ENCODE assay signal across 7 mouse cellular contexts in genomic region chr13:43250653-43251052, GRCm38 (mm10). TPM values are rescaled to one million over a fixed set of nuclear protein-coding genes. Genes with fewer than 3 reads are reported as not detected.
DNase-seq lines count a peak whose midpoint lies in the region; ATAC-seq and TF ChIP-seq lines count a peak whose summit lies in the region.

No protein-coding gene starts in this region.

- TF ChIP-seq CTCF in E14TG2a.4 (conservative IDR thresholded peaks at IDR 0.05; ENCODE audit: low read length): no peak
- TF ChIP-seq CTCF in liver, embryonic 14.5 days (IDR thresholded peaks at IDR 0.05; ENCODE audit: low read depth): no peak
- no peak for TF ChIP-seq CTCF in small intestine, adult 2 months (IDR thresholded peaks at IDR 0.05; ENCODE audit: extremely low read depth, insufficient read length, insufficient replicate concordance, low read depth, low read length)

- peak overlapping the region; percentile 57 for H3K4me3 ChIP-seq in E14TG2a.4 (replicated peaks; ENCODE audit: low read length)
- no peak overlapping the region for H3K4me3 ChIP-seq in liver, embryonic 14.5 days (ENCODE audit: insufficient read depth in 1 of 2, low read depth in 2 of 2, low read length in 2 of 2)
- 0 out of 2 replicates have a peak overlapping the region, but pooled peaks have one; percentile 1 for H3K4me3 ChIP-seq in small intestine, adult 2 months (ENCODE audit: low read depth, low read length)

- TF ChIP-seq POLR2A in small intestine, adult 2 months (IDR thresholded peaks at IDR 0.05; ENCODE audit: low read depth, low read length): no peak

- H3K4me1 ChIP-seq in E14TG2a.4 (replicated peaks; ENCODE audit: low read depth, low read length): peaks cover 52% of the 10 kb centered on the region
- peaks cover 0 to 21% of the 10 kb centered on the region in 2 experiments; a peak in 3 of 4 replicates for H3K4me1 ChIP-seq in liver, embryonic 14.5 days (replicated peaks; ENCODE audit: control insufficient read depth in 2 of 2, insufficient read depth in 2 of 2, low read length in 1 of 2)
- H3K4me1 ChIP-seq in small intestine, adult 2 months (ENCODE audit: control insufficient read depth, insufficient read depth, insufficient read length, low read length): peaks cover 5% of the 10 kb centered on the region; the same call in 1 of the 2 replicates

- peaks cover 7% of the 10 kb centered on the region for H3K36me3 ChIP-seq in E14TG2a.4 (ENCODE audit: insufficient read depth, low read length)
- no peaks in the 10 kb centered on the region for H3K36me3 ChIP-seq in liver, embryonic 14.5 days (replicated peaks; ENCODE audit: control insufficient read depth, insufficient read depth, low read depth)
- no peaks in the 10 kb centered on the region for H3K36me3 ChIP-seq in small intestine, adult 2 months (ENCODE audit: control insufficient read depth, insufficient read depth, low read length)

- H3K9ac ChIP-seq in liver, embryonic 14.5 days (replicated peaks): no peak overlapping the region

- H3K4me2 ChIP-seq in liver, embryonic 14.5 days (ENCODE audit: low read depth): no peak overlapping the region; the same call in 1 of the 2 replicates

- no peaks in the 10 kb centered on the region for H3K9me3 ChIP-seq in E14TG2a.4 (ENCODE audit: low read length)
- no peaks in the 10 kb centered on the region for H3K9me3 ChIP-seq in liver, embryonic 14.5 days (ENCODE audit: control insufficient read depth, low read length)

- TF ChIP-seq EP300 in liver, embryonic 14.5 days (IDR thresholded peaks at IDR 0.05; ENCODE audit: low read depth): no peak

- peak; percentile 55 for ATAC-seq in liver, embryonic 14.5 days (ENCODE audit: insufficient read depth)

- 12% methylated on average over 6 of the region's 6 CpGs for WGBS in liver, embryonic 14.5 days (ENCODE audit: insufficient replicate concordance)
- WGBS in small intestine, adult 2 months: 49% methylated on average over 6 of the region's 6 CpGs

- peak; percentile 70 for DNase-seq in CD4-positive, CD25-positive, alpha-beta regulatory T cell, adult 2 months (ENCODE audit: low read depth, low spot score)
- no peak for DNase-seq in liver, embryonic 14.5 days (ENCODE audit: low read depth in 3 of 3, low spot score in 3 of 3)
- no peak for DNase-seq in cerebellum, postnatal 4 days (ENCODE audit: low spot score in 2 of 2)
- DNase-seq in cerebellum, adult 11-12 months: no peak
- no peak for DNase-seq in left cerebral cortex, adult 9 months (ENCODE audit: low spot score in 2 of 2)

- no peaks in the 10 kb centered on the region for H3K27me3 ChIP-seq in E14TG2a.4 (ENCODE audit: insufficient read depth, low read length)
- H3K27me3 ChIP-seq in liver, embryonic 14.5 days (ENCODE audit: control insufficient read depth, insufficient read depth, low read length): no peaks in the 10 kb centered on the region
- H3K27me3 ChIP-seq in small intestine, adult 2 months (ENCODE audit: control insufficient read depth, insufficient read depth, low read length): no peaks in the 10 kb centered on the region

- no peak overlapping the region for H3K27ac ChIP-seq in liver, embryonic 14.5 days
- no peak overlapping the region for H3K27ac ChIP-seq in small intestine, adult 2 months (ENCODE audit: insufficient read depth, low read depth, low read length)

RNA-seq across cellular contexts. Expression of gene Gfod1, which starts 53.3 kb away (rescaled TPM):
- 0.41 and 0.50 TPM in 2 replicates for polyA plus RNA-seq in liver, embryonic 14.5 days (2012; rRNA removed)
- 0.20 and 0.42 TPM in 2 replicates for polyA plus RNA-seq in liver, embryonic 14.5 days (2014; fragmentation: Nextera tagmentation; extraction: Ambion mirVana)
- polyA plus RNA-seq in small intestine, adult 2 months (2012; rRNA removed): 1.8 and 4.3 TPM in 2 replicates

Comparison
In these comparisons a context has a peak if more than half of its experiments do, and no peak if none do; other contexts are left out.
1. H3K4me3 ChIP-seq: peak in E14TG2a.4 (single experiment) and small intestine, adult 2 months (single experiment); none in liver, embryonic 14.5 days (0 of 2).